Mouse (Mus musculus): ENCODE results near the gene Fubp1. TPM values are rescaled to one million over a fixed set of nuclear protein-coding genes. Genes with fewer than 3 reads are reported as not detected.

Gene Fubp1
- total RNA-seq, 2 experiments from 2014 or later, result 88.4 to 149 TPM

- DNase-seq (ENCODE audit: low spot score in 2 of 2), result peak; percentile 47 to 55
- intact Hi-C loops (cut with DNase I), result loop anchor here (10.0 kb wide), 1 partner anchor 49 kb away; no protein-coding TSS in a partner anchor
Measured at GRCm38 (mm10) chr3:152265351-152266035, 55.3 kb downstream of the Fubp1 start.

GRCm38 (mm10) chr3:152266036-152266421 is 55.8 kb downstream of the Fubp1 start, which contains the start of gene Nexn:
TSS of gene Nexn (minus strand) at chr3:152266350.
- intact Hi-C loops (cut with DNase I), result loop anchor here (10.0 kb wide), 1 partner anchor 49 kb away; no protein-coding TSS in a partner anchor
- DNase-seq (ENCODE audit: low spot score in 2 of 2), result no peak

- no peak for DNase-seq (ENCODE audit: low spot score in 2 of 2)
- intact Hi-C loops (cut with DNase I), result loop anchor here (10.0 kb wide), 1 partner anchor 47 kb away; no protein-coding TSS in a partner anchor
Measured at GRCm38 (mm10) chr3:152268099-152268498, 57.9 kb downstream of the Fubp1 start.

GRCm38 (mm10) chr3:152271071-152271710 is 61.0 kb downstream of the Fubp1 start:
- intact Hi-C loops (cut with DNase I), result no loop called here
- DNase-seq (ENCODE audit: low spot score in 2 of 2), result no peak

- no peak for DNase-seq (ENCODE audit: low spot score in 2 of 2)
- intact Hi-C loops (cut with DNase I), result no loop called here
Measured at GRCm38 (mm10) chr3:152271876-152272275, 61.7 kb downstream of the Fubp1 start.

GRCm38 (mm10) chr3:152272974-152273685 is 62.9 kb downstream of the Fubp1 start:
- intact Hi-C loops (cut with DNase I), result no loop called here
- no peak for DNase-seq (ENCODE audit: low spot score in 2 of 2)

- DNase-seq (ENCODE audit: low spot score in 2 of 2), result no peak
- intact Hi-C loops (cut with DNase I), result no loop called here
Measured at GRCm38 (mm10) chr3:152275008-152275407, 64.8 kb downstream of the Fubp1 start.

GRCm38 (mm10) chr3:152276935-152277334 is 66.7 kb downstream of the Fubp1 start:
- no peak for DNase-seq (ENCODE audit: low spot score in 2 of 2)
- intact Hi-C loops (cut with DNase I), result no loop called here

- intact Hi-C loops (cut with DNase I), result no loop called here
- DNase-seq (ENCODE audit: low spot score in 2 of 2), result no peak
Measured at GRCm38 (mm10) chr3:152277912-152278311, 67.7 kb downstream of the Fubp1 start.

- intact Hi-C loops (cut with DNase I), result no loop called here
- no peak for DNase-seq (ENCODE audit: low spot score in 2 of 2)
Measured at GRCm38 (mm10) chr3:152278431-152278830, 68.2 kb downstream of the Fubp1 start.

GRCm38 (mm10) chr3:152282126-152282525 is 71.9 kb downstream of the Fubp1 start:
- intact Hi-C loops (cut with DNase I), result no loop called here
- DNase-seq (ENCODE audit: low spot score in 2 of 2), result no peak

GRCm38 (mm10) chr3:152284306-152284705 is 74.1 kb downstream of the Fubp1 start:
- DNase-seq (ENCODE audit: low spot score in 2 of 2), result no peak
- intact Hi-C loops (cut with DNase I), result no loop called here

- intact Hi-C loops (cut with DNase I), result no loop called here
- no peak for DNase-seq (ENCODE audit: low spot score in 2 of 2)
Measured at GRCm38 (mm10) chr3:152284759-152285158, 74.5 kb downstream of the Fubp1 start.

Other genes with a start within 250 kb of the Fubp1 start
- gene Gipc2, start 44.2 kb upstream of the Fubp1 start, total RNA-seq (2021), result 1 to 10 TPM; 3.8 to 7.9 TPM
- 10 to 100 TPM; 62.8 to 72.6 TPM for gene Dnajb4, start 120 bp upstream of the Fubp1 start, total RNA-seq (2021)
- gene Nexn, start 55.9 kb downstream of the Fubp1 start, total RNA-seq (2021), result 1 to 10 TPM; 3.0 to 4.0 TPM
- 10 to 100 TPM; 74.2 to 79.3 TPM for gene Miga1, start 130.0 kb downstream of the Fubp1 start, total RNA-seq (2021)
- 100 to 1,000 TPM; 126 to 148 TPM for gene Usp33, start 136.1 kb downstream of the Fubp1 start, total RNA-seq (2021)
- gene Zzz3, start 185.1 kb downstream of the Fubp1 start, total RNA-seq (2021), result 10 to 100 TPM; 40.9 to 41.6 TPM

All from left cerebral cortex, postnatal 36 days (tissue).